Mouse (Mus musculus): ENCODE results near the gene Steap1. TPM values are rescaled to one million over a fixed set of nuclear protein-coding genes. Genes with fewer than 3 reads are reported as not detected.
A peak's percentile ranks its signal among the peaks of the same experiment; 100 is the strongest.

Steap1 gene
- polyA plus RNA-seq (2014; fragmentation: Nextera tagmentation; extraction: Ambion mirVana): 7.1 and 7.9 TPM in 2 replicates

- Histone ChIP-seq H3K4me2 (ENCODE audit: low read depth, low read length) (peak within 1 kb of the TSS; percentile 83), H3K9me3 (ENCODE audit: control insufficient read depth, low read length) (no peaks in the 10 kb centered on the region), H3K27me3 (replicated peaks; ENCODE audit: control insufficient read depth, insufficient read depth, low read length) (0 out of 2 replicates have a peak, but pooled peaks cover 3% of the 10 kb centered on the region), H3K9ac (ENCODE audit: low read depth, low read length) (peak within 1 kb of the TSS; percentile 70), H3K4me1 (ENCODE audit: control insufficient read depth, insufficient read depth, low read length) (0 out of 2 replicates have a peak, but pooled peaks cover 3% of the 10 kb centered on the region), H3K27ac (replicated peaks; ENCODE audit: low read depth, low read length) (no peak within 1 kb of the TSS), H3K4me3 (ENCODE audit: low read depth, low read length) (peak within 1 kb of the TSS; percentile 64), H3K36me3 (ENCODE audit: control insufficient read depth, insufficient read depth, low read length) (no peaks in the 10 kb centered on the region)
- ATAC-seq (ENCODE audit: low read depth) (peak; percentile 96), DNase-seq (ENCODE audit: low spot score) (peak; percentile 79)
- WGBS: under 1% methylated on average over 30 of the region's 75 CpGs
These were observed at the start of gene Steap1 for GRCm38 (mm10) chr5:5748866-5749682. Gene Steap1, minus strand, starts transcription at chr5:5749326.

GRCm38 (mm10) chr5:5787106-5787505 lies 38.0 kb upstream of the Steap1 start:
- Histone ChIP-seq H3K4me1 (ENCODE audit: control insufficient read depth, insufficient read depth, low read length) (no peaks in the 10 kb centered on the region), H3K9ac (ENCODE audit: low read depth, low read length) (no peak overlapping the region), H3K4me2 (ENCODE audit: low read depth, low read length) (no peak overlapping the region), H3K36me3 (ENCODE audit: control insufficient read depth, insufficient read depth, low read length) (no peaks in the 10 kb centered on the region), H3K27ac (replicated peaks; ENCODE audit: low read depth, low read length) (no peak overlapping the region), H3K27me3 (replicated peaks; ENCODE audit: control insufficient read depth, insufficient read depth, low read length) (no peaks in the 10 kb centered on the region), H3K9me3 (ENCODE audit: control insufficient read depth, low read length) (no peaks in the 10 kb centered on the region), H3K4me3 (ENCODE audit: low read depth, low read length) (no peak overlapping the region)
- no peak for ATAC-seq (ENCODE audit: low read depth)
- 83% methylated on average over 2 of the region's 2 CpGs for WGBS
- no peak for DNase-seq (ENCODE audit: low spot score)

DNA sequence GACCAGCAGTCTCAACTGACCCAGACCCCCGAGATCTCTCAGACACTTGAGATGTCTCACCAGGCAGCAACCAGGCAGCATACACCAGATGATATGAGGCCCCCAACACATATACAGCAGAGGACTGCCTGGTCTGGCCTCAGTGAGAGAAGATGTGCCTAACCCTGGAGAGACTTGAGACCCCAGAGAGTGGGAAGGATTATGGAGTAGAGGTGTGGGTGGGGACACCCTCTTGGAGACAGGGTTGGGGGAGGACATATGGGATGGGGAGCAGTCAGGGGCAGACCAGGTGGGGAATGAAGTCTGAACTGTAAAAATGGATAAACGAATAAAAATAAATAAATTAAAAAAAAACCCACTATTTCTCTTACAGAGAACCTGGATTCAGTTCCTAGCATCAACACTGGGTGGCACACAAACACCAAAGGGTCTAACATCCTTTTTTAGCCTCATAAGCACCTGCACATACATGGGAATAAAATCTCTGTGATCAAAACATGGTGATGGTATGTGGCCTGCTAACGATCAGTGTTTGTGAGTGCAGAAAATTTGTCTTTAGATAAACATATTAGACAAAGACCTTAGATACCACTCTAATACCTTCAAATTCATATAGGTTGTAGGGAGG lies 7.4 kb upstream of the Steap1 start:
- no peak for DNase-seq (ENCODE audit: low spot score)
- no peak overlapping the region for H3K4me3 ChIP-seq (ENCODE audit: low read depth, low read length)
- H3K4me2 ChIP-seq (ENCODE audit: low read depth, low read length): no peak overlapping the region
- no peak overlapping the region for H3K27ac ChIP-seq (replicated peaks; ENCODE audit: low read depth, low read length)
- H3K27me3 ChIP-seq (replicated peaks; ENCODE audit: control insufficient read depth, insufficient read depth, low read length): 0 out of 2 replicates have a peak, but pooled peaks cover 2% of the 10 kb centered on the region
- no peak overlapping the region for H3K9ac ChIP-seq (ENCODE audit: low read depth, low read length)
- H3K9me3 ChIP-seq (ENCODE audit: control insufficient read depth, low read length): no peaks in the 10 kb centered on the region
- 65% methylated on average over 3 of the region's 3 CpGs for WGBS
- no peak for ATAC-seq (ENCODE audit: low read depth)
- H3K4me1 ChIP-seq (ENCODE audit: control insufficient read depth, insufficient read depth, low read length): no peaks in the 10 kb centered on the region
- no peaks in the 10 kb centered on the region for H3K36me3 ChIP-seq (ENCODE audit: control insufficient read depth, insufficient read depth, low read length)

DNA sequence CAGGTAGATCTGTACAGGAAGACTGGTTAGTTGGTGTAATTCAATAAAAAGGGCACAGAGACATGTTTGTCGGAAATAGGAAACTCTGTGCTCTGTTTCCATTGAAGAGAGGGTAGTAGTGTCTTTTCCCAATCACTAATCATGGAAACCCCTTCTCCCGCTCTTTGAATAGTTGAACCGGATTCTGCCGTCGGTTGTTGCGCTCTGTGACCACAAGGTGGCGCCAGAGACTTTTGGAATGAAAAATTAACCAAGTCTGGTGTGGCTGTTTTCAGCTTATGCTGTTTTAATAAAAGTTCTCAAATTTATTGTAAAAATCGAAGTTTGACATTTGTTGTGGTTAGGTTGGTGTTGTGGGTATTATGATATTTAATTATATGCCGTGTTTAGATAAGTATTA lies 5.9 kb upstream of the Steap1 start:
- ATAC-seq (ENCODE audit: low read depth) (no peak), DNase-seq (ENCODE audit: low spot score) (peak; percentile 50)
- 0 out of 2 replicates have a peak, but pooled peaks cover 3% of the 10 kb centered on the region for H3K27me3 ChIP-seq (replicated peaks; ENCODE audit: control insufficient read depth, insufficient read depth, low read length)
- WGBS: 1% methylated on average over 9 of the region's 9 CpGs
- no peaks in the 10 kb centered on the region for H3K9me3 ChIP-seq (ENCODE audit: control insufficient read depth, low read length)
- no peaks in the 10 kb centered on the region for H3K36me3 ChIP-seq (ENCODE audit: control insufficient read depth, insufficient read depth, low read length)
- no peaks in the 10 kb centered on the region for H3K4me1 ChIP-seq (ENCODE audit: control insufficient read depth, insufficient read depth, low read length)
- H3K9ac ChIP-seq (ENCODE audit: low read depth, low read length): no peak overlapping the region
- no peak overlapping the region for H3K4me2 ChIP-seq (ENCODE audit: low read depth, low read length)
- no peak overlapping the region for H3K27ac ChIP-seq (replicated peaks; ENCODE audit: low read depth, low read length)
- no peak overlapping the region for H3K4me3 ChIP-seq (ENCODE audit: low read depth, low read length)

DNA sequence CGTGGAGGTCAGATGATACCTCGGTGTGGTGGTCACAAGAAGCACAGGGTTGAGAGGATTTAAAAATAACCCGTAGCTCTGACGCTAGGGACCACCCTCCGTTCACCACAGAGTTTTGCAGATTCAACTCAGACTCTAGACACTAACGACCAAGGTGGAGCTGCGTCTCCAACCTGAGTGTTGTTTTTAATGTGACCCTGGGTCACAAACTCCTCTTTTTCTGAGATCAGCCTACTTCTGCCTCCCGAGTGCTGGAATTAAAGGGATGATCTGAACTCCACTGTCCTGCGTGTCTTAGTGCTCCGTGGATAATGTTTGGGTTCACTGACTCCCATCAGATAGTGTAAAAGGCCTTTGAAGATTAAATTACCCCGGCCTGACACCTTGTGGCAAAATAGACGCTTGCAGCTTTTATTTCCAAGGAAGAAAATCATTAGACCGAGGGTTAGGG lies 671 bp upstream of the Steap1 start:
- 0 out of 2 replicates have a peak, but pooled peaks cover 3% of the 10 kb centered on the region for H3K4me1 ChIP-seq (ENCODE audit: control insufficient read depth, insufficient read depth, low read length)
- DNase-seq (ENCODE audit: low spot score) (peak; percentile 72), ATAC-seq (ENCODE audit: low read depth) (peak; percentile 64)
- peak overlapping the region; percentile 83 for H3K4me2 ChIP-seq (ENCODE audit: low read depth, low read length)
- no peak overlapping the region for H3K27ac ChIP-seq (replicated peaks; ENCODE audit: low read depth, low read length)
- H3K27me3 ChIP-seq (replicated peaks; ENCODE audit: control insufficient read depth, insufficient read depth, low read length): 0 out of 2 replicates have a peak, but pooled peaks cover 3% of the 10 kb centered on the region
- H3K36me3 ChIP-seq (ENCODE audit: control insufficient read depth, insufficient read depth, low read length): no peaks in the 10 kb centered on the region
- H3K4me3 ChIP-seq (ENCODE audit: low read depth, low read length): peak overlapping the region; percentile 64
- H3K9me3 ChIP-seq (ENCODE audit: control insufficient read depth, low read length): no peaks in the 10 kb centered on the region
- H3K9ac ChIP-seq (ENCODE audit: low read depth, low read length): peak overlapping the region; percentile 70
- under 1% methylated on average over 13 of the region's 13 CpGs for WGBS

- Histone ChIP-seq H3K4me3 (ENCODE audit: low read depth, low read length) (no peak overlapping the region), H3K9ac (ENCODE audit: low read depth, low read length) (no peak overlapping the region), H3K27ac (replicated peaks; ENCODE audit: low read depth, low read length) (no peak overlapping the region), H3K4me2 (ENCODE audit: low read depth, low read length) (no peak overlapping the region), H3K9me3 (ENCODE audit: control insufficient read depth, low read length) (no peaks in the 10 kb centered on the region), H3K36me3 (ENCODE audit: control insufficient read depth, insufficient read depth, low read length) (no peaks in the 10 kb centered on the region), H3K27me3 (replicated peaks; ENCODE audit: control insufficient read depth, insufficient read depth, low read length) (no peaks in the 10 kb centered on the region), H3K4me1 (ENCODE audit: control insufficient read depth, insufficient read depth, low read length) (no peaks in the 10 kb centered on the region)
- WGBS: 91% methylated on average over 9 of the region's 9 CpGs
- ATAC-seq (ENCODE audit: low read depth) (no peak), DNase-seq (ENCODE audit: low spot score) (no peak)
These were observed 14.7 kb downstream of the Steap1 start for GRCm38 (mm10) chr5:5734445-5734844.

DNA sequence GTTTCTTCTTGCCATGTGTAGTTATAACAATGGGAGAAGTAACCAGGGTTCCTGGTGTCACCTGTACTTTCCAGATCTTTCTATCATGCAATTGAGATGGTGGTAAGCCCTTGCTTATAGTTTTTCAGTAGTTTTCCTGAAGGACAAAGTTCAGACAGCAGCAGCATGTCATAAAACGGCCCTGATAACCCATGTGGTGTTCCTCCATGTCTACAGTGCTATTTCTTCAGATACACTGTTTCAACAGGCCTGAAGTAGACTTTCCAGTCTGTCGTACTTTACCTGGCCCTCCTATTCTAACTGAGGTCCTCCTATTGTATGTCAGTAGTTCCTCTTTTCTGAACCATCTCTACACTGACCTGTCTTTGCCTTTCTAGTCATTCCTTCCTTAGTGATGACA lies 16.3 kb downstream of the Steap1 start:
- H3K9me3 ChIP-seq (ENCODE audit: control insufficient read depth, low read length): no peaks in the 10 kb centered on the region
- H3K4me3 ChIP-seq (ENCODE audit: low read depth, low read length): no peak overlapping the region
- no peak overlapping the region for H3K9ac ChIP-seq (ENCODE audit: low read depth, low read length)
- ATAC-seq (ENCODE audit: low read depth) (no peak), DNase-seq (ENCODE audit: low spot score) (no peak)
- WGBS: 78% methylated on average over 2 of the region's 2 CpGs
- H3K27ac ChIP-seq (replicated peaks; ENCODE audit: low read depth, low read length): no peak overlapping the region
- H3K27me3 ChIP-seq (replicated peaks; ENCODE audit: control insufficient read depth, insufficient read depth, low read length): no peaks in the 10 kb centered on the region
- no peak overlapping the region for H3K4me2 ChIP-seq (ENCODE audit: low read depth, low read length)
- H3K36me3 ChIP-seq (ENCODE audit: control insufficient read depth, insufficient read depth, low read length): no peaks in the 10 kb centered on the region
- H3K4me1 ChIP-seq (ENCODE audit: control insufficient read depth, insufficient read depth, low read length): no peaks in the 10 kb centered on the region

- Histone ChIP-seq H3K4me2 (ENCODE audit: low read depth, low read length) (no peak overlapping the region), H3K9me3 (ENCODE audit: control insufficient read depth, low read length) (no peaks in the 10 kb centered on the region), H3K36me3 (ENCODE audit: control insufficient read depth, insufficient read depth, low read length) (no peaks in the 10 kb centered on the region), H3K4me1 (ENCODE audit: control insufficient read depth, insufficient read depth, low read length) (no peaks in the 10 kb centered on the region), H3K9ac (ENCODE audit: low read depth, low read length) (no peak overlapping the region), H3K27ac (replicated peaks; ENCODE audit: low read depth, low read length) (no peak overlapping the region), H3K27me3 (replicated peaks; ENCODE audit: control insufficient read depth, insufficient read depth, low read length) (no peaks in the 10 kb centered on the region), H3K4me3 (ENCODE audit: low read depth, low read length) (no peak overlapping the region)
- ATAC-seq (ENCODE audit: low read depth) (no peak), DNase-seq (ENCODE audit: low spot score) (no peak)
- 89% methylated on average over 3 of the region's 3 CpGs for WGBS
These were observed 16.9 kb downstream of the Steap1 start for GRCm38 (mm10) chr5:5732208-5732607.
